Mouse (Mus musculus) neural tube, embryonic 12.5 days (tissue): ENCODE measurements around the gene Sytl3. TPM values are rescaled to one million over a fixed set of nuclear protein-coding genes. Genes with fewer than 3 reads are reported as not detected.

Experiments used
- ATAC-seq: fragments of 200-750 bp; cut with Nextera tagmentation; 2 replicates; pipeline ENCODE4 v1.8.0; 2017; ENCODE audit warnings: low read depth, mild to moderate bottlenecking, moderate TSS enrichment, moderate library complexity; ENCODE audit not compliant: low FRiP score
- H3K27ac ChIP-seq: fragments of 300-500 bp; sonication (generic); 2 replicates; pipeline ENCODE4 v1.5.1; 2016
- H3K27me3 ChIP-seq: fragments of 300-500 bp; sonication (generic); replicated peaks from 2 replicates; pipeline ENCODE4 v1.6.1; 2016; ENCODE audit warnings: mild to moderate bottlenecking
- H3K36me3 ChIP-seq: fragments of 300-500 bp; sonication (generic); 2 replicates; pipeline ENCODE4 v1.6.1; 2016; ENCODE audit warnings: mild to moderate bottlenecking
- H3K4me1 ChIP-seq: fragments of 300-500 bp; sonication (generic); 2 replicates; pipeline ENCODE4 v1.6.1; 2016
- H3K4me2 ChIP-seq: fragments of 300-500 bp; sonication (generic); replicated peaks from 2 replicates; pipeline ENCODE4 v1.6.1; 2016; ENCODE audit warnings: mild to moderate bottlenecking
- H3K4me3 ChIP-seq: fragments of 300-500 bp; sonication (generic); 2 replicates; pipeline ENCODE4 v1.5.1; 2016
- H3K9ac ChIP-seq: fragments of 300-500 bp; sonication (generic); 2 replicates; pipeline ENCODE4 v1.6.1; 2016; ENCODE audit warnings: mild to moderate bottlenecking
- H3K9me3 ChIP-seq: fragments of 300-500 bp; sonication (generic); 2 replicates; pipeline ENCODE4 v1.6.1; 2016; ENCODE audit warnings: mild to moderate bottlenecking
- WGBS: fragments of 180-500 bp; shearing (Covaris S2); methylation state at CpG from one replicate; pipeline ENCODE4 v1.1.7; 2016; 5-methylcytosine and 5-hydroxymethylcytosine counted together
- polyA plus RNA-seq: library from polyadenylated mRNA; unstranded; fragments of >200 nt; fragmentation: Nextera tagmentation; extraction: Ambion mirVana; gene quantifications from 2 replicates; pipeline ENCODE4 v1.2.1, GENCODE M21; 2016

Gene Sytl3
- polyA plus RNA-seq, 1 experiment from 2014 or later = 0.16 TPM

GRCm38 (mm10) chr17:6772490-6772773 lies 113.5 kb downstream of the Sytl3 start:
- no peak for ATAC-seq
- Histone ChIP-seq H3K4me3 (no peak overlapping the region), H3K27me3 (no peaks in the 10 kb centered on the region), H3K27ac (no peak overlapping the region), H3K9ac (no peak overlapping the region), H3K9me3 (no peaks in the 10 kb centered on the region), H3K4me1 (peaks cover 18% of the 10 kb centered on the region), H3K4me2 (no peak overlapping the region), H3K36me3 (no peaks in the 10 kb centered on the region; the same call in 1 of the 2 replicates)
- 83% methylated on average over 5 of the region's 5 CpGs for WGBS

- Histone ChIP-seq H3K27ac (no peak overlapping the region), H3K9me3 (no peaks in the 10 kb centered on the region), H3K4me2 (no peak overlapping the region), H3K36me3 (no peaks in the 10 kb centered on the region; the same call in 1 of the 2 replicates), H3K9ac (no peak overlapping the region), H3K4me1 (peaks cover 23% of the 10 kb centered on the region), H3K27me3 (no peaks in the 10 kb centered on the region), H3K4me3 (no peak overlapping the region)
- WGBS = 85% methylated on average over 14 of the region's 14 CpGs
- no peak for ATAC-seq
Observed at GRCm38 (mm10) chr17:6773249-6773966, 114.5 kb downstream of the Sytl3 start.

- Histone ChIP-seq H3K9me3 (no peaks in the 10 kb centered on the region), H3K27ac (no peak overlapping the region), H3K4me2 (no peak overlapping the region), H3K27me3 (no peaks in the 10 kb centered on the region), H3K4me3 (no peak overlapping the region), H3K36me3 (no peaks in the 10 kb centered on the region; the same call in 1 of the 2 replicates), H3K4me1 (peaks cover 37% of the 10 kb centered on the region), H3K9ac (no peak overlapping the region)
- no peak for ATAC-seq
- WGBS = 63% methylated on average over 9 of the region's 9 CpGs
Observed at GRCm38 (mm10) chr17:6775221-6775620, 116.3 kb downstream of the Sytl3 start.

GRCm38 (mm10) chr17:6775671-6776070 lies 116.8 kb downstream of the Sytl3 start:
- WGBS = 77% methylated on average over 4 of the region's 4 CpGs
- no peak overlapping the region for H3K4me3 ChIP-seq
- H3K27me3 ChIP-seq = no peaks in the 10 kb centered on the region
- no peak overlapping the region for H3K9ac ChIP-seq
- peaks cover 37% of the 10 kb centered on the region for H3K4me1 ChIP-seq
- H3K36me3 ChIP-seq = no peaks in the 10 kb centered on the region; the same call in 1 of the 2 replicates
- no peaks in the 10 kb centered on the region for H3K9me3 ChIP-seq
- no peak overlapping the region for H3K4me2 ChIP-seq
- ATAC-seq = no peak
- no peak overlapping the region for H3K27ac ChIP-seq

GRCm38 (mm10) chr17:6776123-6776522 lies 117.2 kb downstream of the Sytl3 start:
- H3K27me3 ChIP-seq = no peaks in the 10 kb centered on the region

GRCm38 (mm10) chr17:6776576-6776975 lies 117.7 kb downstream of the Sytl3 start:
- no peaks in the 10 kb centered on the region for H3K27me3 ChIP-seq
- H3K4me1 ChIP-seq = peaks cover 37% of the 10 kb centered on the region
- no peak overlapping the region for H3K4me3 ChIP-seq
- H3K27ac ChIP-seq = no peak overlapping the region
- no peak overlapping the region for H3K9ac ChIP-seq
- H3K4me2 ChIP-seq = no peak overlapping the region
- H3K36me3 ChIP-seq = no peaks in the 10 kb centered on the region; the same call in 1 of the 2 replicates
- no peak for ATAC-seq
- 30% methylated on average over 5 of the region's 5 CpGs for WGBS
- H3K9me3 ChIP-seq = no peaks in the 10 kb centered on the region

More at GRCm38 (mm10) chr17:6776123-6776522, 117.2 kb downstream of the Sytl3 start:
- Histone ChIP-seq H3K4me1 (peaks cover 37% of the 10 kb centered on the region), H3K36me3 (no peaks in the 10 kb centered on the region; the same call in 1 of the 2 replicates), H3K9me3 (no peaks in the 10 kb centered on the region), H3K9ac (no peak overlapping the region), H3K27ac (no peak overlapping the region), H3K4me3 (no peak overlapping the region), H3K4me2 (no peak overlapping the region)
- ATAC-seq = no peak
- WGBS = 39% methylated on average over 6 of the region's 6 CpGs

- Histone ChIP-seq H3K27me3 (peaks cover under 1% of the 10 kb centered on the region), H3K9ac (no peak overlapping the region), H3K9me3 (no peaks in the 10 kb centered on the region), H3K27ac (no peak overlapping the region), H3K36me3 (no peaks in the 10 kb centered on the region; the same call in 1 of the 2 replicates), H3K4me1 (peaks cover 41% of the 10 kb centered on the region), H3K4me2 (no peak overlapping the region), H3K4me3 (no peak overlapping the region)
- WGBS = 72% methylated on average over 6 of the region's 6 CpGs
- ATAC-seq = no peak
Observed at GRCm38 (mm10) chr17:6777061-6777460, 118.2 kb downstream of the Sytl3 start.

- H3K9me3 ChIP-seq = no peaks in the 10 kb centered on the region
- H3K27me3 ChIP-seq = peaks cover 5% of the 10 kb centered on the region
- no peak for ATAC-seq
- 70% methylated on average over 12 of the region's 12 CpGs for WGBS
- H3K36me3 ChIP-seq = no peaks in the 10 kb centered on the region; the same call in 1 of the 2 replicates
- no peak overlapping the region for H3K4me3 ChIP-seq
- H3K9ac ChIP-seq = no peak overlapping the region
- no peak overlapping the region for H3K27ac ChIP-seq
- H3K4me1 ChIP-seq = peaks cover 45% of the 10 kb centered on the region
- H3K4me2 ChIP-seq = no peak overlapping the region
Observed at GRCm38 (mm10) chr17:6777629-6778331, 118.9 kb downstream of the Sytl3 start.

- ATAC-seq = no peak
- peaks cover 45% of the 10 kb centered on the region for H3K4me1 ChIP-seq
- H3K4me2 ChIP-seq = peak overlapping the region; percentile 94
- peaks cover 5% of the 10 kb centered on the region for H3K27me3 ChIP-seq
- H3K36me3 ChIP-seq = no peaks in the 10 kb centered on the region; the same call in 1 of the 2 replicates
- H3K9ac ChIP-seq = peak overlapping the region; percentile 53
- H3K4me3 ChIP-seq = peak overlapping the region; percentile 38
- H3K27ac ChIP-seq = no peak overlapping the region
- WGBS = under 1% methylated on average over 9 of the region's 9 CpGs
- H3K9me3 ChIP-seq = no peaks in the 10 kb centered on the region
Observed at GRCm38 (mm10) chr17:6778332-6778683, 119.4 kb downstream of the Sytl3 start.

- peak; percentile 43 for ATAC-seq
- Histone ChIP-seq H3K27ac (no peak overlapping the region), H3K9ac (peak overlapping the region; percentile 53), H3K4me1 (peaks cover 45% of the 10 kb centered on the region), H3K4me3 (peak overlapping the region; percentile 38), H3K36me3 (no peaks in the 10 kb centered on the region), H3K9me3 (no peaks in the 10 kb centered on the region), H3K4me2 (peak overlapping the region; percentile 94), H3K27me3 (peaks cover 5% of the 10 kb centered on the region)
- WGBS = 4% methylated on average over 23 of the region's 23 CpGs
Observed at GRCm38 (mm10) chr17:6778771-6779509, 120.0 kb downstream of the Sytl3 start.

GRCm38 (mm10) chr17:6779632-6780031 lies 120.7 kb downstream of the Sytl3 start:
- ATAC-seq = no peak
- 24% methylated on average over 7 of the region's 7 CpGs for WGBS
- H3K27ac ChIP-seq = no peak overlapping the region

GRCm38 (mm10) chr17:6780521-6781115 lies 121.7 kb downstream of the Sytl3 start:
- ATAC-seq = no peak
- H3K36me3 ChIP-seq = no peaks in the 10 kb centered on the region
- no peak overlapping the region for H3K27ac ChIP-seq
- no peaks in the 10 kb centered on the region for H3K9me3 ChIP-seq
- no peak overlapping the region for H3K9ac ChIP-seq
- WGBS = 69% methylated on average over 4 of the region's 4 CpGs
- peak overlapping the region; percentile 94 for H3K4me2 ChIP-seq
- no peak overlapping the region; the same call in 1 of the 2 replicates for H3K4me3 ChIP-seq
- peaks cover 5% of the 10 kb centered on the region for H3K27me3 ChIP-seq
- H3K4me1 ChIP-seq = peaks cover 45% of the 10 kb centered on the region

More at GRCm38 (mm10) chr17:6779632-6780031, 120.7 kb downstream of the Sytl3 start:
- H3K27me3 ChIP-seq = peaks cover 5% of the 10 kb centered on the region
- no peaks in the 10 kb centered on the region for H3K36me3 ChIP-seq
- H3K4me1 ChIP-seq = peaks cover 45% of the 10 kb centered on the region
- no peak overlapping the region for H3K4me3 ChIP-seq
- no peak overlapping the region for H3K9ac ChIP-seq
- no peaks in the 10 kb centered on the region for H3K9me3 ChIP-seq
- peak overlapping the region; percentile 94 for H3K4me2 ChIP-seq
